Mouse (Mus musculus) embryonic facial prominence, embryonic 11.5 days (tissue): ENCODE data around the gene Pfkp. TPM values are rescaled to one million over a fixed set of nuclear protein-coding genes. Genes with fewer than 3 reads are reported as not detected.

Experiments
- ATAC-seq: fragments of 200-750 bp; cut with Nextera tagmentation; replicated peaks from 2 replicates; pipeline ENCODE4 v1.8.0; 2017; ENCODE audit warnings: low read depth; ENCODE audit not compliant: insufficient number of reproducible peaks, low FRiP score, low TSS enrichment
- DNase-seq: peaks from one replicate; pipeline ENCODE4 v3.0.0-alpha.2; 2015; ENCODE audit warnings: low spot score
- H3K27ac ChIP-seq: fragments of 300-500 bp; sonication (generic); replicated peaks from 2 replicates; pipeline ENCODE4 v1.5.1; 2014; ENCODE audit warnings: mild to moderate bottlenecking, low read depth, low read length, control low read depth
- H3K27me3 ChIP-seq: fragments of 300-500 bp; sonication (generic); 2 replicates; pipeline ENCODE4 v1.6.1; 2014; ENCODE audit warnings: mild to moderate bottlenecking, low read length, moderate library complexity, mixed read lengths; ENCODE audit not compliant: control insufficient read depth, insufficient read depth
- H3K36me3 ChIP-seq: fragments of 300-500 bp; sonication (generic); replicated peaks from 2 replicates; pipeline ENCODE4 v1.6.1; 2014; ENCODE audit warnings: low read depth, mild to moderate bottlenecking, low read length, moderate library complexity, mixed read lengths; ENCODE audit not compliant: control insufficient read depth, insufficient read depth
- H3K4me1 ChIP-seq: fragments of 300-500 bp; sonication (generic); 2 replicates; pipeline ENCODE4 v1.6.1; 2014; ENCODE audit warnings: low read length, mixed read lengths; ENCODE audit not compliant: control insufficient read depth, insufficient read depth
- H3K4me2 ChIP-seq: fragments of 300-500 bp; sonication (generic); 2 replicates; pipeline ENCODE4 v1.6.1; 2014; ENCODE audit warnings: low read depth, mild to moderate bottlenecking, control low read depth, low read length, moderate library complexity
- H3K4me3 ChIP-seq: fragments of 300-500 bp; sonication (generic); 2 replicates; pipeline ENCODE4 v1.5.1; 2014; ENCODE audit warnings: low read depth, low read length, control low read depth
- H3K9ac ChIP-seq: fragments of 300-500 bp; sonication (generic); replicated peaks from 2 replicates; pipeline ENCODE4 v1.6.1; 2014; ENCODE audit warnings: mild to moderate bottlenecking, control low read depth, low read length
- H3K9me3 ChIP-seq: fragments of 300-500 bp; sonication (generic); replicated peaks from 2 replicates; pipeline ENCODE4 v1.6.1; 2016; ENCODE audit warnings: mild to moderate bottlenecking, low read length, inconsistent platforms, mixed read lengths; ENCODE audit not compliant: control insufficient read depth
- WGBS: fragments of 180-500 bp; shearing (Covaris S2); extraction: QIAGEN DNeasy Blood & Tissue Kit; methylation state at CpG from one replicate; pipeline ENCODE4 v1.1.7; 2014; 5-methylcytosine and 5-hydroxymethylcytosine counted together
- polyA plus RNA-seq: library from polyadenylated mRNA; unstranded; fragments of >200 nt; fragmentation: Nextera tagmentation; extraction: Ambion mirVana; gene quantifications from 2 replicates; pipeline ENCODE4 v1.2.1, GENCODE M21; 2014

The Pfkp gene
- polyA plus RNA-seq, 1 experiment from 2014 or later, result 16.7 TPM

DNA sequence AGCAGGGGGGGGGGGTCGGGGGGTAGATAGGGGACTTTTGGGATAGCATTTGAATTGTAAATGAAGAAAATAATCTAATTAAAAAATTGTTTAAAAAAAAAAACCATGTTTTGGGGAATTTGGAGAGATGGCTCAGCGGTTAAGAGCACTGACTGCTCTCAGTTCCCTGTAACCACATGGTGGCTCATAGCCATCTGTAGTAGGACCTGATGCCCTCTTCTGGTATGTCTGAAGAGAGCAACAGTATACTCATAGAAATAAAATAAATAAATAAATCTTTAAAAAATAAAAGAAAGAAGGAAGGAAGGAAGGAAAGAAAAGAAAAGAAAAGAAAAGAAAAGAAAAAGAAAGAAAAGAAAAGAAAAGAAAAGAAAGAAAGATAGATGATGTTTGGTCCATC, 94.9 kb downstream of the Pfkp start:
- WGBS, result 80% methylated on average over 2 of the region's 2 CpGs
- ATAC-seq (no peak), DNase-seq (no peak)
- H3K27ac ChIP-seq, result no peak overlapping the region
- H3K4me2 ChIP-seq, result no peak overlapping the region
- H3K27me3 ChIP-seq, result no peaks in the 10 kb centered on the region
- H3K4me3 ChIP-seq, result no peak overlapping the region
- H3K9me3 ChIP-seq, result no peaks in the 10 kb centered on the region
- H3K9ac ChIP-seq, result no peak overlapping the region
- no peaks in the 10 kb centered on the region for H3K4me1 ChIP-seq
- peaks cover 11% of the 10 kb centered on the region for H3K36me3 ChIP-seq

DNA sequence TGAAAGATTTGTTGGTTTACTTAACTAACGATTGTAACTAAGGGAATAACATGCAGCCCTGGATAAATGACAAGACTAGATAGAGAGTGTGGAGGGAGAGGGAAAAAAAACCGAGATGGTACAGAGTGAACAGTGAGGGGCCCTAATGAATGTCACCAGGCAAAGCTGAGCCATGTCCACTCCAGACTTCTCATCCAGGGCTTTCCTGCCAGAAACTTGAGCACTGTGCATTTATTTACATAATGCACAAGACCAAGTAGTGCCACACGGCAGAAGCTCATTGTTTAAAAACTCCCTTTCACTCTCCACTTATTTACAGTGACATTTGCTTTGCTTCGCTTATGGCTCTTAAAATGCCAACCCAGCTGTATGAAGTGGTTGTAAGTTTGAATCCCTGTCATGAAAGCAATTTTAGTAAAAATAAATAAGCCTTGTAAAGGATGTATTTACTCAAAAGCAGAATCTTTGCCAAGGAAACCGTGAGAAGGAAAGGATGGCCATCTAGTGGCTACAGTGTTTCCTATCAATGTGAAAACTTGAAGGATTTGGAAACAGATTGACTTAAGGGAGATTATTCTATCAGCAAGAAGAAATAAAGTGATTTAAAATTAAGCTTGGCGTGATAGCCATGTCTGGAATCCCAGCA, 113.2 kb downstream of the Pfkp start:
- H3K9me3 ChIP-seq, result no peaks in the 10 kb centered on the region
- no peak for ATAC-seq
- no peaks in the 10 kb centered on the region for H3K27me3 ChIP-seq
- DNase-seq, result peak; percentile 44
- no peak overlapping the region for H3K4me2 ChIP-seq
- H3K27ac ChIP-seq, result no peak overlapping the region
- H3K4me1 ChIP-seq, result no peaks in the 10 kb centered on the region
- WGBS, result 53% methylated on average over 6 of the region's 6 CpGs
- H3K4me3 ChIP-seq, result no peak overlapping the region
- H3K36me3 ChIP-seq, result no peaks in the 10 kb centered on the region
- no peak overlapping the region for H3K9ac ChIP-seq

DNA sequence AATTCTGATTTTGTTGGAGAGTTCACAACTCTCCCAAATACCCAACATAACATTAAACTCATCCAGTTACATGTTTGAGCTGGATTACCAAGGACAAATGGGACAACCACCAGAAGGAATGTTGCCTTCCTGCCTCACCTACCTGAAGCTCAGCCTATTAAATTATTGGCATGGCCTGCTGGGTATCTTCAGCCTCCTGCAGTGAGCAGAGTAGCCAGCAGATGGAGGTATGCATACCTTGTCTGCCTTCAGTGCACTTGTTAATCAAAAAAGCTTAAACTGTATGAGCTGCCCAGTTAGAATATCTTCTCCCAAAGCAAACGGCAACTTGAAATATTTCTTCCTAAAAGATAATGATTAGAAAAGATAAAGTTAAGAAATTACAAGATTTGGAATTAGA, 115.9 kb downstream of the Pfkp start:
- WGBS, result 93% methylated on average over 1 of the region's 1 CpGs
- H3K27ac ChIP-seq, result no peak overlapping the region
- H3K36me3 ChIP-seq, result no peaks in the 10 kb centered on the region
- ATAC-seq (no peak), DNase-seq (peak; percentile 8)
- H3K4me1 ChIP-seq, result no peaks in the 10 kb centered on the region
- no peak overlapping the region for H3K9ac ChIP-seq
- no peak overlapping the region for H3K4me2 ChIP-seq
- H3K27me3 ChIP-seq, result no peaks in the 10 kb centered on the region
- no peaks in the 10 kb centered on the region for H3K9me3 ChIP-seq
- H3K4me3 ChIP-seq, result no peak overlapping the region

Other genes with a start within 250 kb of the Pfkp start
- gene Pitrm1, start 100.6 kb downstream of the Pfkp start, polyA plus RNA-seq, result 141 and 153 TPM in 2 replicates